Mouse (Mus musculus): ENCODE data around the gene 0610010K14Rik. TPM values are rescaled to one million over a fixed set of nuclear protein-coding genes. Genes with fewer than 3 reads are reported as not detected.

Gene 0610010K14Rik
- total RNA-seq, 2 experiments from 2014 or later = 38.6 to 61.4 TPM

DNA sequence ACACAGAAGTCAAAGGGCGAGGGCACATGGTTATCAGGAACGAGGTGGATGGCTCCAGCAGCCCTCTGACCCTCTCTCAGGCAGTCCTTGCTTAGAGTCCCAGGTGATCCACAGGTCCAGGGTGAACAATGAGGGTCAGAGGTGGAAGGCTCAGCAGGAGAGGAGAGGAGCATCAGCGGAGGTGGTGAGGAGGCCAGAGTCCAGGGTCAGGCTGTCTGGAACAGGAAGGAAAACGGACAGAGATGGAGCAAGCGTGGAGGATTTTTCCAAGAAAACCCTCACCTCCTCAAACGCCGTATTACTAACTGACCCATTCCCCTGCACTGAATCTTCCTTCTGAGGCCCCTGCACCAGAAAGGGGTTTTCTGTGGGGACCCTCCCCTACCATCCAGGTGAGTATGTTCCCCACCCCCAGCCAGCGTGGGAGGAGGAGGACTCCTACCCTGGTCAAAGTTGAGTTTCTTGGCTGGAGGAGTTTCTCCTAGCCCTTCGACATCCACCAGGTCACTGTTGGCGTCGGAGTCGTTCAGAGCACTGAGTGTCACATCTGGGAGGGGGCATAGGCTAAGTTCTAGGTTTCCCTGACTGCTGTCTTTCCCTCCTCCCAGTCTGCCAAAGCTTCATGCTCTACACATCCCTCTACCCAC lies 2.3 kb downstream of the 0610010K14Rik start:
- no peak for DNase-seq

DNA sequence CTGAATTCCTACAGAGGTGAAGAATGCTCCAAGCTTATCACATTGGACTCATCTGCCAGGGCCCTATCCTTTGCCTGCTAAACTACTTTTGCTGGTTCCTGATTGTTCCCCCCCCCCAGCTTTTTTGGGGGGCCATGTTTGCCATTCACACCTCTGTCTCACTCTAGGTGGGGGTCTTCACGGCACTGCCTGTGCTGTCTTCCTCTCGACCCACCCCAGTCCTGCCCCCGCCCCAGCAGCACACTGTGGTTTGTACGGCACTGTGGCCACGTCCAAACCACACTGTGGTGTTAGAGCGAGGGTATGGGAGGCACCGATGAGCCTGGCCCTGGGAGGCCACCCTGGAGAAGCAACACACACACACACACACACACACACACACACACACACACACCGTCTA lies 3.2 kb downstream of the 0610010K14Rik start:
- DNase-seq = no peak

DNA sequence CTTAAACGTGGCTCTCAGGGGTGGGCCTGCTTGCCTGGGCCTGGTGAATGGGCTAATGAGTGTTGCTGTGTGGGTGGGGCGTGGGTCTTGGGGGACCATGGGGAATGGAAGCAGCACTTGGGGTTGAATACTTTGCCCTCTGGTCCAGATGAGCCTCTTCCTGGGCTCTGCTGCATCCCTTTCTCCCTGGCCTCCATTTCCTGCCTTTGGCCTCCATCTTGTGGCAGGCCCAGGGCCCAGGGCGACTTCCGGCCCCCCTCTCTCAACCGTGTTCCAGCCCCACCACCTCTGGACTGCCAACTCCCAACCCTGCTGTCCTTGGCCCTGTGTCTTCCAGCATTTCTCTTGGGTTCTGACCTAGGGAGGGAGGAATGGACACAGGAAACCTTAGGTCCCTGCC lies 3.7 kb downstream of the 0610010K14Rik start:
- no peak for DNase-seq

DNA sequence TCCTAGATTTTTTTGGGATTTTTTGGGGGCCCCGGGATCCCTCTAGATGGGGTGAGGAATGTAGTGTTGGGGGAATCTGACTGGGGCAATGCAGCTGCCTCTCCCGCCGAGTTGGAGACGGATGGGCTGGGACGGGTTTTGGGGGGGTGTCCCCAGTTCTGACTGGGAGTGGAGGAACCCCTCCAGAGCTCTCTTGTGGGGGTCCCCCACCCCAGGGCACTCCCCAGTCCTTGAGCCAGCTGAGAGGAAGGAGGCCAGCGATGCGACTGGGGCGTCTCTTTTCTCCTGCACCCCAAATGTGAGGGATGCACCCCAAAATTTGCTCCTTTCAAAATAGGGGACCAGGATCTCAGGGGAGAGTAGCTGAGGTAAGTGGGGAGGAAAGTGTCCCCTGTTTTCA lies 4.7 kb downstream of the 0610010K14Rik start:
- no peak for DNase-seq

DNA sequence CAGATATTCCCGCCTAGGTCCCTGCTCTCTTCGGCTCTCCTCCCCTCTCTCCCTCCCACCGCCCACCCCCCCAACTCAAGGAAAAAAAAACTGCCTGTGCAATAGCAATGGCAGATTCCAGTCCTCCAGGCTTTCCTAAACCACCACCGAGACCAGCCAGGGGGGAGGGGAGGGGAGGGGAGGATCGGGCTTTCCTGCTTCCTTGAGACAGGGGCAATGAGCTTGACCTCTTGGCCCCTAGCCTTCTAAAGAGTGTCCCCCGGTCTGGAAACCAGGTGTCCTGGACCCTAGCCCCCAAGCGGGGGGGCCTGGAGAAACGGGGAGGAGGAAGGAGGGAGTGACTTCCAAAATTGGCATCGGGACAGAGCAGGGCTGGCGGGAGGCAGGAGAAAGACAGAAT lies 5.2 kb downstream of the 0610010K14Rik start:
- peak; percentile 27 to 62 for DNase-seq

DNA sequence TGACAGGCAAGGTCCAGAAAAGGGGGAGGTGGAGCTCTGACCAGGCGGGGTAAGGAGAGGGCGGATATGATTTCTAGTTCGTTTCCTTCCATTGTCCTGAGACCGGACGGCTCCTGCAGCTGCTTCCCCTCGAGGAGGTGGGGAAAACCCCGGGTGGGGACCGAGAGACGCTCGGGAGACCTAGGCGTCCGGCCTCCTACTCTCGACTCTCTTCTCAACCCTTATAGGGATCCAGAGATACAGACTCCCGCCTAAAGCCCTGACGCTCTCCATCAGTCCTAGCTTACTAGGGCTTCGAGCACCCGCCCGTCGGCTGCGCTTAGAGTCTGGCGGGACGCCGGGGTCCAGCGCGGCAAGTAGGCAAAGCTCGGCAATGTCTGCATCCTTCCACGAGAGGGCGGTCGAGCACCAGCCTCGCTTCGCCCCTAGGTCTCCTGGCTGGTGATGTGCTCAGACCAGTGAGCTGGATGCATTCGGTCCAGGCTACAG lies 7.4 kb downstream of the 0610010K14Rik start:
- peak; percentile 86 to 89 for DNase-seq

DNA sequence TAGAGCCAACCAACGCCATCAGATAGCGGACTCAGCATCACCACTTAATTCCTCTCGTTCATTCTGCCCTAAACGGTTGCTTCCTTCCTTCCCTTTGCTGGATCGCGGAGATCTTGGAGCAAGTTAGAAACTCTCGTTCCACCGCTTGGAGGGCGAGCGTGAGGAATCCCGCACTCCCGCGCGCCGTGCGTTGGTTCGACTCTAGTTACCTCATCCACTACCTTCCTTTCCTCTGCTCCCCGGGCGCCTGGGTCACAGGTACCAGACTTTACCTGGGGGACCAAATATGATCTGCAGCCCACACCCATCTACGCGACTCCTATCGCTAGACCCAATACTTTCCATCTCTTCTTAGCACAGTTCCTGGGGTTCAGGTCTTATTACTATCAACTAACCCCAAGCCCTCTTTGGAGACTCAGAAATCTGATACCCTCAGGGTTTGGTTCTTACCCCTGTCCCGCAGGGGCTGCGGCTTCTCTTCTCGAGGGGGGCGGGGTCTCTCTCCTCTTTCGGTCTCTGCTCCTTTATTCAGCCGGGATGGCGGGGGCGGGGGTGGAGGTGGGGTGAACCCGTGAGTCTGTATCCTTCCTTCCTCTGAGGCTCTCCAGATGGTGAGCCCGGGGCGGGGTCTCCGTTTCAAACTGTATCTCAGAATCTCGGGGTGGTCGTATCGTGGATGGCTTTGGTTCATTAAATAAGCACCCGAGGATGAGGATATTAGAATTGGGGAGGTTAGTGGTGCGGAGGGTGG lies 8.3 kb downstream of the 0610010K14Rik start, which contains the start of gene Bcl6b:
Bcl6b (minus strand) TSS at position 539 of the 751 bp plus-strand sequence.
- DNase-seq = peak; percentile 34 to 68

DNA sequence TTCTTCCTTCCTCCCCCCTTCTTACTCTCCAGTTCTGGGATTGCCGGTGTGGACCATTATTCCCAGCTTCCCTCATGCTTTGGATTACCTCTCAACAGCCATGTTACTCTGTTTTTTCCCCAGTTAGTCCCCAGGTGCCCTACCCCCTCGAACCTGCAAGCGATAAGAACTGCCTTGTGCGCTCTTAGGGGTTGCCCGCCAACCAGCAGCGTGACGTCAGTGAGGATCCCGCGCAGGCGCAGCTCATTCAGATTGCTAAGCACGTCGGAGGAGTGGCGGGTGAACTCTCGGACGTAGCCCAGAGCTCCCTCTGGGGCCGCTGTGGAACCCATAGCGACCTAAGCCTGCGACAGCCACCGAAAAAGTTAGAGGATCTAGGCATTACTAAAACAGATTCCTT lies 8.9 kb downstream of the 0610010K14Rik start:
- peak; percentile 92 to 93 for DNase-seq

DNA sequence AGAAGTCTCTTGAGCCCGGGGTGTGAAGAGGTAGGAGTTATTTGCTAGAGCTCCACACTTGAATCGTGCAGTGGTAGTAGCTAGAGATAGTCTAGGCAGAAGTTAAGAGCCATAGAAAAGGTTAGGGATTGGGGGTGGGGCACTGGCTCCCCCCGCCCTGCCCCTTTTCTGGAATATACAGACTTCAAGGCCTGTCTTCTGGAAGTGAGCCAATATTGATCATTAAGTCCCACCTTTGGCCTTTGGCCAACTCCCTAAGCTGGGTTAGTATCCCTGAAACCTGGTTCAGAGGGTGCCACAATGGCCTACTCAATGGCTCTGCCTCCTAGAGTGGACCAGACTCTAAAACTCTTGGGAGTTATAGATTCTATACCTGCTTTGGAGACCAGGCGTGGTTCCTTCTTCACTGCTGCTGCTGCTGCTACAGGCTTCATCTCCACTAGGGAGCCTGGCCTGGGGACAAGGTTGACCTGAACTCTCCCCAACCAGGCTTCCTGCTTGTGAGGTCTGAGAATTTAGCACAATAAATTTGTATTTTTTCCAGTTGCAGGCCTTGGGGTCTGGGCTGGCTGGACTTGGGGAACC lies 10.0 kb downstream of the 0610010K14Rik start:
- DNase-seq = no peak

DNA sequence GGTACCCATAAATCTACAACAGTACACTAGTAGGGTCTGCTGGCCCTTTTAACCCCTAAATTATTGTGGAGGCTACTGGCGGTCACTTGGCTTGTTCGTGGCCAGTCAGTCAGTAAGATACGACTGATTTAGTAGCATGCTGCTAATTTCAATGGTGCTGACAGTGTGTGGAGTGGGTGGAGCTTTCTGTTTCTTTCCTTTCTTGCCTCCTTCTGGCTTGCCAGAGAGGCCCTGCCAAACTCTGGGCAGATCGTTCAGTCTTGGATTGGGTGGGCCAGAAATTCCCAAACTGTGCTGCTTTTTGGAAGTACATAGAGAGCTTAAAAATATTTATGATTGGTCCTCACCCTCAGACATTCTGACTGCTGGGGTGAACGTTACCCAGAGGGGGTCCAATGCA lies 10.6 kb downstream of the 0610010K14Rik start:
- no peak for DNase-seq

DNA sequence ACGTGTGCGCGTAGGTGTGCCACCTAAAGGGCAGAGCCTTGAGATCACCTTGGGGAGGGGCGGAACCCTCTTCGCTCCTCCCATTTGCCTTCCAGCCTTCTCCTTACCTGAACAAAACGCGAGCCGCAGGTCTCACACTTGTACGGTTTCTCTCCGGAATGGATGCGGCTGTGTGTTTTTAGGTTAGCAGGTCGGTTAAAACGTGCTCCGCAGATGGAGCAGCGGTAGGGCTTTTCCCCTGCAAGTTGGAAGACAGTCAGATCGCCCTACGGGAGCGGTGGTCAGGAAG lies 11.2 kb downstream of the 0610010K14Rik start:
- DNase-seq = no peak

DNA sequence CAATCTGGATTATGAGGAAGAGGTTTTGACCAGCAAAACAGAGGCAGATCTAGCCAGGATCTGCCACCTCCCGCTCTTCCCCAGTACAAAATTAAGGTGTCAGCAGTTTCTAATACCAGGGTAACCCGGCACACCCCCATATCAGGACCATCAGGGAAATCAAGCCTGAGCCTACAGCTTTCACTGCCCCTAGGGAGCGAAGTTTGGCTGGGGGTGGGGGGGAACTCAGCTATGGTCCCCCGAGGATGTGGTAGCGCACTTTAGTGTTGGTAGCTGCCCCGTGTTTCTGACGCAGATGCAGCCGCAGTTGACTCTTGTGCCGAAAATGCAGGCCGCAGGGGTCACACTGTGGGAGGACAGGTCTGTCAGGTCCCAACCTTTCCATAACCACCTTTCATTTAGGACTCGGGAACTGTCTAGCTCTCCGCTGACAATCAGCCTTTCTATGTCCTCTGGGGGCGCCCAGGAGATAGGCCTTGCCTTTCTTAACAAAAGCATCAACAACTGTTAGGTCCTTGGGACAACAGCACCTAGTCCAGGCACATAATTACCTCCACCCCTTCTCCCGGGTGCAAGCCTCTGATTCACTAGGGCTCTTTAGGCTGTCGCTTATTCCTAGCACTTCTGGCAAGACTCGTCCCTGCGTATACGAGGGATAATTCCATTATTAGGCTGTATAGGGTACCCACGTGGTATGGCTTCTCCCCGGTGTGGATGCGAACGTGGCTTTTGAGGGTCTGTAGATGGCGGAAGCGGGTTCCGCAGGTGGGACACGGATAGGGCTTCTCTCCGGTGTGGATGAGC lies 11.7 kb downstream of the 0610010K14Rik start:
- no peak for DNase-seq

DNA sequence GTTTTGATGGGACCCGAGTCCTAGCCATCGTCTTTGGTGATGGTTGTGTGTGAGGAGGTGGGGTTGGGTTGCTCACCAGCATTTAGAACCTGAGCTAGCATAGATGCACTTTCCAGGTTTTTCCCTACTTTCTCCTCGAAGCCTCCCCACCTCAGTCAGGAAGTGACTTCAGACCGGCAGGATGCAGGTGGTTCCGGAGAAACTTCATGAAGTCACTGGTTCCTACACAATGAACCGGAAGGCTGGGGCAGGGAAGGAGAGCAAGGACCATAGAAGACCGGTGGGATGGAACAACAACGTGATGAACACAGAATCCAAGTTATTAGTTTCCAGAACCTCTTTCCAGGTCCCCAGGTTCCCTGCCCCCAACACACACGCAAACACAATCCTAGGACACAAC lies 14.0 kb downstream of the 0610010K14Rik start:
- peak in 1 of 2 experiments; percentile 52 for DNase-seq

DNA sequence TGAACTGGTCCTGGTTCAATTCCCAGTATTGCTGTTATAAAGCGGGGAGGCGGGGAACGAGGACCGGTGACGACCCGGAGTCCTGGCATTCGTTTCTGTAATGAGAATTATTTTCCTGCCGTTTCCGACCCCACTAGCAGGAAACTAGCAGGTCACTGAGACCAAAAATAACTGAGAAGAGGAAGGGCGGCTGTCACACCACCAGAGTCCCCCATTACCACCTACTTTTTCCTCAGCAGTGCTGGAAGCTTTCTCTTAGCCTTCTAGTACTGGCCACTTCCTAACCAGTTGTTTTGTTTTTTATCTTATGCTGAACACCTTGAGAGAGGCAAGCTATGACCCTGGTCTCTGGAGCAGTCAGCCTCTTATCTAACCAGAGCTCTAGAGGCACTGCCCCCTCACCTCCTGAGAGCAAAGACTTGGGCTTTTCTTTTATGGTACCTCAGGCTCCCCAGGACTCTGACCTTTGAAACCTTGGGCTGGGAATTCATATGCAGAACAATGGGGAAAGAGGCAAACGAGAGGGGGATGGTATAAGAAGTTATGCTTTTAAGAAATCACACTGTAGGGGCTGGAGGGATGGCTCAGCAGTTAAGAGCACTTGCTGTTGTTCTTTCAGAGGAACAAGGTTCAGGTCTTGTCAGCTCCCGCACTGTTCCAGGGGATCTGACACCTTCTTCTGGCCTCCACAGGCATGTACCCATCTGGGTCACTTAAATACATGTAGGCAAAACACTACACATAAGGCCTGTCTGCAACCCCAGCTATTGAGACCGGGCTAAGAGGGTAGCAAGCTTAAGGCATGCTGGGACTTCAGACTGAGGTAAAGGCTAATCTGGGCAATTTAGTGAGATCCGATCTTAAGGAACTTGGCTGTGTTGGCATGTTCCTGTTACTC lies 15.9 kb downstream of the 0610010K14Rik start:
- DNase-seq = peak in 1 of 2 experiments; percentile 43

DNA sequence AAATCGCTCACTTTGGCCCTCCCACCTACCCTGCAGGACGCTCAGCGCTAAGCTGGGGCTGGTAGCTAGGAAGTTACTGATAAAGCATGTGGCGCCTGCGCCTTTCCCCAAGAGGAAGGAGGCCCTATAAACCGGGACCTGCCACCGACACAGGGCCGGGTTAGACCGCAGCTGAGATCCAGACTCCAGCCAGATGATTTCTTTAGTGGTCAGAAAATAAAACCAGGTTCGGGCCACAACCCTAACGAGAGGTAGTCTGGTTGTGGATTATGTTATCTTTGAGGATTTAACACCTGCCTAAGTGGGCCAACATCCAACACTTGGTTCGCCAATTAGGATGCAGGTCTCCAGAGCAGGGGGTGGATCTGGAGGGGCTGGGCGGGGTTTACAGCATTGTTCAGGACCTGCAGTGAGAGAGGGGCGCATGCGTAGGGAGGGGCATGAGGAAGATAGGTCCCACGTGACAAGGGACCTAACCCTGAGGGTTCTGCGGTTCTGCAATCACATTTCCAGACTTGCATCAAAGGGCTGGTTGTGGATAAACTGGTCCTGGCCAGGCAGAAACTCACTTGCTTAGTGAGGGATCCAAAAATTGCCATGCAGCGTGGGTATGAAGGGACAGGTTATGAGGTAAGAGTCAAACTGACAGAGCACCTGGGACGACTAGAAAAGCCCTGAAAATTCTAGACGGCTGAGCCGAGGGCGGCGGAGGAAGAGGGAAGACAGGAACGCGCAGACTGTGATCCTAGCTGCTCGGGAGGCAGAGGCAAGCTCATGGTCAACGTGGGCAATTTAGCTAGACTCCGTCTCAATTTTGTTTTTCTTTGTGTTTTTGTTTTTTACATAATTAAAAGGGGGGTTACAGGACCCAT lies 16.7 kb downstream of the 0610010K14Rik start, which contains the start of gene Slc16a13:
Slc16a13 (minus strand) TSS at position 334 of the 872 bp plus-strand sequence.
- peak; percentile 94 to 97 for DNase-seq

DNA sequence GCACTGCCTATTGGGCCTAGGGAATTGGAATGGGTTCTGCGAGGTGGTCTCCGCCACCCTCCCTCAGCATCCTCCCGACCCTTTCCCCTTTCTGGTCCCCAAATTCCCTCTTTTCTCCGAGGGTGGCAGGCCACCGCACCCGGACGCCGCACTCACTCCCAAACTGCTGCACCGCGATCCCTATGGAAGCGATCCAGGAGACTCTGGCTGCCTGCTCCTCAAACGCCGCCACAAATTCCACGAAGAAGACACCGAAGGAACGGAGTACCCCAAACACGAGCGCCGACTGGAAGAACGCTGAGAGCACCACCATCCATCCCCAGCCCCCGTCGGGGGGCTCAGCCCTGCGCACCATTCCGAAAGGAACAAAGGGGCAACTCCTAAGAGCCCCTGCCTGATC lies 17.4 kb downstream of the 0610010K14Rik start:
- no peak for DNase-seq

DNA sequence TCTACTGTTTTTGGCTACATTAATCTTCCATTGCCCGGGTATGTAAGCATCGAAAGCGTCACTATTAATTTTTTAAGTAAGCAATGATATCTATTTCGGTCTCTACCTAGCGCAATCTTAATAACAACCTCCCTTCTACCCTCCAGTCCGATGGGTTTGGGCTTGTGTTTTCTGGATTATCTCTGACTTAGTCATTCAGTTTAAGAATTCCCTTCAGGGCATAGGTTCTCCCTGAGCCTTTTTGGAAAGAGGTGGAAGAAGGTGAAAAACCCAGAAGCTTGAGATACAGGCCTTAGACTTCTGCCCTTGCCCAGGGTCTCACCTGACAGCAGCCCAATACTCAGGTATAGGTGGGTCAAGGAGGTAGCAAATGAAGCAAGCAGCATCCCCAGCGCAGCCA lies 17.8 kb downstream of the 0610010K14Rik start:
- DNase-seq = no peak

DNA sequence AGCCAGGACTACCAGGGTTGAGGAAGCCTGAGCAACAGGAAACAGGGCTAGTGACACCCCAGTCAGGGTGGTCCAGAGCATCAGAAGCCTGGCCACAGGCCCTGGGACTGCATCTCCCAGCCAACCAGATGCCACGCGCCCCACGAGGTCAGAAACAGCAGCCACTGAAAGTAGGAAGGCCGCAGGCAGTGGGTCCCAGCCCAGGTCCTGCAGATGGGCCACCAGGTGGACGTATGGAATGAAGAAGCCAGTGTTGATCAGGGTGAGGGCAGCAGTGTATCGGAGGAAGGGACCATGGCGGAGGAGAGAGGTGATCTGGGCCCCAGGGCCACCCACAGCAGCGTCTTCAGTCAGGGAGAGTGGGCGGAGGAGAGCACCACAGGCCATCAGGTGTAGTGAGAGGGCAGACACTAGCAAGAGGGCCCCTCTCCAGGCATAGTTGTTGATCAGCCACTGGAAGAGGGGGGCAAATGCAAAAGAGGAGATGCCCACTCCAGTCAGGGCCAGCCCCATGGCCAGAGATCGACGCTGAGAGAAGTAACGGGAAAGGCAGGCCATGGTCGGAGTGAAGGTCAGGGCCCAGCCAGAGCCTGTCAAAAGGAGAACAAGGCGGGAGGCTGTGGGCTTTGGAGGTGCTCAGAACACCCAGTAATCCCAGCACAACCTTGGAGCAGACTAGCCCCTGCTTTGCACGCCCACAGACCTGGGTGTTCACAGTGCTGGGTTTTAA lies 18.8 kb downstream of the 0610010K14Rik start:
- DNase-seq = no peak

DNA sequence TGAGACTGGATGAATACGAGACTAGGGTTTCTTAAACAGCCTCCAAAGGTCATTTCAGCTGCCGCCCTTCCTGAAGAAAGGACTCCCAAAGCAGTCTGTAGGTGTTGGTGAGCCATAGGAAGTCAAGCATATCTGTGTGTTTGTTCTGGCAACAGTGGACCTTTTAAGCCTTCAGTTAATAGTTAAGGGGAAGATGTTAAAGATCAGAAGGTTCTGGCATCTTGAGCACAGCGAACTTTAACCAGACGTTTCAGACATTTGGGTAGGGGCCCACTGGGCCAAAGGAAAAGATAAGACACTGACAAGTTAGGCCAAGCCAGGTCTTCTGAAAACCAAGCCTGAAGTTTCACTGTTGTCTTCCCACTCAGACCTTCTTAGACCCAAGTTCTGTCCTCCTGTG lies 19.7 kb downstream of the 0610010K14Rik start:
- DNase-seq = no peak

DNA sequence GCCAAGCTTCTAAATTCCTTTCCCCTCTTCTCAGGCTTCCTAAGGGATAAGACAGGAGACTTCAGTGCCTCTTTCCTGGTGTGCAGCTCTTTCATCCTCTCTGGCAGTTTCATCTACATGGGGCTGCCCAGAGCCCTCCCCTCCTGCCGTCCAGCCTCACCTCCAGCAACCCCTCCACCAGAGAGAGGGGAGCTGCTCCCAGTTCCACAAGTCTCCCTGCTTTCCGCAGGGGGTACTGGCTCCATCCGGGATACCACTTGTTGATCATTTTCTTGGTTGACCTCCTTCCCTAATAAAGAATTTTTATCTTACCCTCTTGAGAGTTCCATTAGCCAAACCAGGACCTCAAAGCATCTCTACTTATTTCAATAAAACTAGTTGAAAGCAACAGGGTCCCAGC lies 21.6 kb downstream of the 0610010K14Rik start:
- no peak for DNase-seq

Measured in adrenal gland, postnatal 36 days (tissue).